Comparison of ENCODE assay signal across 10 mouse cellular contexts in the genomic region with DNA sequence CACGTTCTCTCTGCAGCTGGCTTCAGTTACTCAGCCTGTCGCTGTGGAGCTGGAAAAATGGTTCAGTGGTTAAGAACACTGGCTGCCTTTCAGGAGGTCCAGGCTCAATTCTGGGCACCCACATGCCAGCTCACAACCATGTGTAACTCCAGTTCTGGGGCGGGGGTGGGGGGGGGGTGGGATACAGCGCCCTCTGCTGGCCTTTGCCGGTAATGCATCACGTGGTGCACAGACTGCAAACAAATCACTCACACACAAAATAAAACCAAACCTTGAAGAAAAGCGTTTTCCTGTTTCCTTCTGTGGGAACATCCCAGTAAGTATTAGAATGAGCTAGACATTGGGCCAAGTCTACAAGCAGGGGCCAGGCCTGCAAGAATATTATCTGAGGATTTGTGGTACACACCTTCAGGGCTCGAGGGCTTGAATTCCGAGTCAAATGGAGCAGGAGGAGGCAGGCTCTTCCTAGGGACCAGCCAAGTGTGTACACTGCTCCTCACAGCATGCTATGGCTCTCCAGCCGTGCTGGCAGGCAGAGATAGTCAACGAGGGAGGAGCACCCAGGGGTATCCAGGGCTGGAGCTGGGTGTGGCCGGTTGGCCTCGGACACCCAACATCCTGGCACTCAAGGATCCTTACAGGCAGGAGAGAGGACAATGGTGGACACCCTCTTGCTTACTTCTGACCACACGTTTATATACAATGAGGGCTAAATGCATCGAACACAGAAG.
DNase-seq lines count a peak whose midpoint lies in the region; ATAC-seq and TF ChIP-seq lines count a peak whose summit lies in the region.
"Had no signal": no experiment of that assay in that cellular context is flagged by ENCODE, and none has a peak within 500 bp of the region (broad histone marks: within the 10 kb centered on the region; RNA-seq: fewer than 3 reads in every experiment).

No protein-coding gene starts in this region.

- no peak overlapping the region for H3K4me3 ChIP-seq in kidney, adult 2 months (ENCODE audit: insufficient read depth, low read depth, low read length)
- no peak overlapping the region for H3K4me3 ChIP-seq in kidney, embryonic 14.5 days (ENCODE audit: low read length)
- H3K4me3 ChIP-seq in lung, embryonic 14.5 days (ENCODE audit: low read depth, low read length) = no peak overlapping the region
- H3K4me3 ChIP-seq: liver, embryonic 15.5 days had no signal

- H3K27ac ChIP-seq in kidney, adult 2 months (ENCODE audit: insufficient read depth, low read depth, low read length) = peak overlapping the region; percentile 8
- no peak overlapping the region for H3K27ac ChIP-seq in kidney, embryonic 14.5 days (ENCODE audit: low read depth, low read length)
- H3K27ac ChIP-seq in lung, embryonic 14.5 days (ENCODE audit: low read depth) = 0 out of 2 replicates have a peak overlapping the region, but pooled peaks have one; percentile 15
- H3K27ac ChIP-seq: liver, embryonic 15.5 days had no signal

- 41% methylated on average over 15 of the region's 15 CpGs for WGBS in kidney, adult 2 months
- WGBS in kidney, embryonic 14.5 days = 54% methylated on average over 15 of the region's 15 CpGs
- 44% methylated on average over 15 of the region's 15 CpGs for WGBS in lung, embryonic 14.5 days

- DNase-seq in adrenal gland, postnatal 10 days = peak; percentile 64
- no peak for DNase-seq in adrenal gland, adult 8-10 months
- peak; percentile 28 for DNase-seq in kidney, adult 2 months
- peak; percentile 30 for DNase-seq in 416B (ENCODE audit: low read depth)
- DNase-seq in lung, embryonic 14.5 days = no peak
- no peak for DNase-seq in right cerebral cortex, postnatal 10 days (ENCODE audit: low spot score in 2 of 2)
- DNase-seq in cerebellum, adult 9-10 months = no peak
- DNase-seq: B cell, adult 2 months had no signal

- no peak for ATAC-seq in kidney, embryonic 14.5 days (ENCODE audit: low FRiP score, low TSS enrichment)
- 0 out of 2 replicates have a peak, but pooled peaks have one; percentile 30 for ATAC-seq in lung, embryonic 14.5 days (ENCODE audit: insufficient read depth)

- H3K36me3 ChIP-seq in kidney, adult 2 months (ENCODE audit: control insufficient read depth, insufficient read depth, low read length) = no peaks in the 10 kb centered on the region
- no peaks in the 10 kb centered on the region for H3K36me3 ChIP-seq in kidney, embryonic 14.5 days (ENCODE audit: control insufficient read depth, insufficient read depth, low read length)
- H3K36me3 ChIP-seq in lung, embryonic 14.5 days (ENCODE audit: insufficient read depth) = no peaks in the 10 kb centered on the region
- H3K36me3 ChIP-seq: liver, embryonic 15.5 days had no signal

- H3K9me3 ChIP-seq in kidney, embryonic 14.5 days (ENCODE audit: control insufficient read depth, low read length) = no peaks in the 10 kb centered on the region
- H3K9me3 ChIP-seq in lung, embryonic 14.5 days (ENCODE audit: low read depth, low read length) = no peaks in the 10 kb centered on the region
- H3K9me3 ChIP-seq: liver, embryonic 15.5 days had no signal

- no peaks in the 10 kb centered on the region for H3K4me1 ChIP-seq in kidney, adult 2 months (ENCODE audit: control insufficient read depth, insufficient read depth, low read length)
- peaks cover 10% of the 10 kb centered on the region; the same call in 1 of the 2 replicates for H3K4me1 ChIP-seq in kidney, embryonic 14.5 days (ENCODE audit: control insufficient read depth, insufficient read depth, low read length)
- H3K4me1 ChIP-seq in lung, embryonic 14.5 days (ENCODE audit: insufficient read depth) = no peaks in the 10 kb centered on the region
- H3K4me1 ChIP-seq: liver, embryonic 15.5 days had no signal

- no peak for TF ChIP-seq POLR2A in kidney, adult 2 months (IDR thresholded peaks at IDR 0.05; ENCODE audit: low read depth, low read length)

- peak; percentile 49 for TF ChIP-seq CTCF in kidney, adult 2 months (conservative IDR thresholded peaks at IDR 0.05; ENCODE audit: insufficient read depth, insufficient read length, low read depth, low read length)
- TF ChIP-seq CTCF in lung, embryonic 14.5 days (IDR thresholded peaks at IDR 0.05; ENCODE audit: low read depth) = peak; percentile 62

- H3K27me3 ChIP-seq in kidney, adult 2 months (replicated peaks; ENCODE audit: control insufficient read depth, insufficient read depth, low read length) = no peaks in the 10 kb centered on the region
- H3K27me3 ChIP-seq in kidney, embryonic 14.5 days (ENCODE audit: control insufficient read depth, insufficient read depth, low read length) = no peaks in the 10 kb centered on the region
- no peaks in the 10 kb centered on the region for H3K27me3 ChIP-seq in lung, embryonic 14.5 days (ENCODE audit: insufficient read depth, low read length)
- H3K27me3 ChIP-seq: liver, embryonic 15.5 days had no signal

- no peak overlapping the region for H3K4me2 ChIP-seq in kidney, embryonic 14.5 days (replicated peaks; ENCODE audit: low read depth, low read length)
- H3K4me2 ChIP-seq in lung, embryonic 14.5 days = no peak overlapping the region
- H3K4me2 ChIP-seq: liver, embryonic 15.5 days had no signal

- no peak overlapping the region for H3K9ac ChIP-seq in kidney, embryonic 14.5 days (ENCODE audit: low read depth, low read length)
- H3K9ac ChIP-seq in lung, embryonic 14.5 days = no peak overlapping the region
- H3K9ac ChIP-seq: liver, embryonic 15.5 days had no signal

Comparison
In these comparisons a context has a peak if more than half of its experiments do, and no peak if none do; other contexts are left out.
1. DNase-seq: peak in adrenal gland, postnatal 10 days (single experiment), kidney, adult 2 months (single experiment) and 416B (single experiment); none in adrenal gland, adult 8-10 months (single experiment), lung, embryonic 14.5 days (single experiment), right cerebral cortex, postnatal 10 days (0 of 2) and cerebellum, adult 9-10 months (single experiment).